Mouse (Mus musculus): ENCODE measurements at regions not wholly inside any gene's neighbourhood (a gene's known extent, or its start where the extent isn't known, plus 50 kb on each side); places are given as distances from the start of the nearest gene placed in this dataset.

GRCm38 (mm10) chr12:13145186-13146115 is 103.6 kb downstream of the Ddx1 start:
- Histone ChIP-seq H3K36me3 (ENCODE audit: control insufficient read depth, insufficient read depth, low read length) (no peaks in the 10 kb centered on the region), H3K4me1 (ENCODE audit: control insufficient read depth, insufficient read depth, low read length) (no peaks in the 10 kb centered on the region), H3K4me3 (ENCODE audit: control insufficient read depth, low read depth, low read length) (no peak overlapping the region), H3K27me3 (ENCODE audit: control insufficient read depth, insufficient read depth, low read length) (no peaks in the 10 kb centered on the region), H3K27ac (ENCODE audit: control insufficient read depth, insufficient read depth, low read depth, low read length) (no peak overlapping the region)
- TF ChIP-seq POLR2A (IDR thresholded peaks at IDR 0.05; ENCODE audit: control insufficient read depth, low read depth, low read length) (no peak), CTCF (IDR thresholded peaks at IDR 0.05; ENCODE audit: control insufficient read depth, insufficient read depth, insufficient replicate concordance, low read depth, low read length) (no peak)

DNA sequence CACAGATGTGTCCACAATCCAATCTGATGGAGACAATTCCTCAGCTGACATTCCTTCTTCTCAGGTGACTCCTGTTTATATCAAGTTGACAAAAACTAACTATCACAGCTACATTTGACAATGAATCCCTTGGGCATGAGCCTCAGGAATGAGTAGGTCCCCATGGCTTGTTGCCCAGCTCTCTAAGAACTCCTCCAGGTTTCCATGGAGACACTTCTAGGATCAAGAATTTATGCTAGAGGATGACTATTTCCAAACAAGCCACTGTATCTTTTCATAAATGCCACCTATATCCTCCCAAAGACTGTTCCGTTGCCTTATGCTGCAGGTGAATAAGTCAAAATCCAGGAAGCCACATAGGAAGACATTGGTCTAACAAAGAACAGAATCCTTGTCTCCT is 104.3 kb downstream of the Ddx1 start:
- no peaks in the 10 kb centered on the region for H3K27me3 ChIP-seq (ENCODE audit: control insufficient read depth, insufficient read depth, low read length)
- H3K4me3 ChIP-seq (ENCODE audit: control insufficient read depth, low read depth, low read length), result no peak overlapping the region
- H3K36me3 ChIP-seq (ENCODE audit: control insufficient read depth, insufficient read depth, low read length), result no peaks in the 10 kb centered on the region
- H3K27ac ChIP-seq (ENCODE audit: control insufficient read depth, insufficient read depth, low read depth, low read length), result no peak overlapping the region
- TF ChIP-seq POLR2A (IDR thresholded peaks at IDR 0.05; ENCODE audit: control insufficient read depth, low read depth, low read length) (no peak), CTCF (IDR thresholded peaks at IDR 0.05; ENCODE audit: control insufficient read depth, insufficient read depth, insufficient replicate concordance, low read depth, low read length) (no peak)
- H3K4me1 ChIP-seq (ENCODE audit: control insufficient read depth, insufficient read depth, low read length), result no peaks in the 10 kb centered on the region

DNA sequence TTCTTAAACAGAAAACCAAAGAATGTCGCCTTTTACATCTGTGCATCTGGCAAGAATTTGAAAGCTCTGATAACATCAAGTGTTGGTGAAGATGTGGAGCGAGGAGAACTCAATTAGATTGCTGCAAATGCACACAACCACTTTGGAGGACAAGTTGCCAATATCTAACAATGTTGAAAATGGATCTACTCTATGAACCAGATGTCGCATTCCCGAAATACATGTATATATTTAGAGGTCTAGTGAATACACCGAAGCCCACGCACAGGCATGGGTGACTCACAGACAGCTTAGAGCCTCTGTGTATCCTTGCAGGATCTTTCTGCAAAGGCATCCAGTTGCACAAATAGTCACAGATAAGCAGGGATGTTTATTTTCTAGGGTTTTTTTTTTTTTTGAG is 108.4 kb downstream of the Ddx1 start:
- Histone ChIP-seq H3K4me1 (ENCODE audit: control insufficient read depth, insufficient read depth, low read length) (no peaks in the 10 kb centered on the region), H3K4me3 (ENCODE audit: control insufficient read depth, low read depth, low read length) (no peak overlapping the region), H3K27me3 (ENCODE audit: control insufficient read depth, insufficient read depth, low read length) (no peaks in the 10 kb centered on the region), H3K36me3 (ENCODE audit: control insufficient read depth, insufficient read depth, low read length) (no peaks in the 10 kb centered on the region), H3K27ac (ENCODE audit: control insufficient read depth, insufficient read depth, low read depth, low read length) (no peak overlapping the region)
- TF ChIP-seq CTCF (IDR thresholded peaks at IDR 0.05; ENCODE audit: control insufficient read depth, insufficient read depth, insufficient replicate concordance, low read depth, low read length) (no peak), POLR2A (IDR thresholded peaks at IDR 0.05; ENCODE audit: control insufficient read depth, low read depth, low read length) (no peak)

GRCm38 (mm10) chr12:13139189-13139588 is 109.8 kb downstream of the Ddx1 start:
- no peaks in the 10 kb centered on the region for H3K36me3 ChIP-seq (ENCODE audit: control insufficient read depth, insufficient read depth, low read length)
- H3K27ac ChIP-seq (ENCODE audit: control insufficient read depth, insufficient read depth, low read depth, low read length), result no peak overlapping the region
- H3K4me3 ChIP-seq (ENCODE audit: control insufficient read depth, low read depth, low read length), result no peak overlapping the region
- no peaks in the 10 kb centered on the region for H3K27me3 ChIP-seq (ENCODE audit: control insufficient read depth, insufficient read depth, low read length)
- TF ChIP-seq CTCF (IDR thresholded peaks at IDR 0.05; ENCODE audit: control insufficient read depth, insufficient read depth, insufficient replicate concordance, low read depth, low read length) (no peak), POLR2A (IDR thresholded peaks at IDR 0.05; ENCODE audit: control insufficient read depth, low read depth, low read length) (no peak)
- no peaks in the 10 kb centered on the region for H3K4me1 ChIP-seq (ENCODE audit: control insufficient read depth, insufficient read depth, low read length)

DNA sequence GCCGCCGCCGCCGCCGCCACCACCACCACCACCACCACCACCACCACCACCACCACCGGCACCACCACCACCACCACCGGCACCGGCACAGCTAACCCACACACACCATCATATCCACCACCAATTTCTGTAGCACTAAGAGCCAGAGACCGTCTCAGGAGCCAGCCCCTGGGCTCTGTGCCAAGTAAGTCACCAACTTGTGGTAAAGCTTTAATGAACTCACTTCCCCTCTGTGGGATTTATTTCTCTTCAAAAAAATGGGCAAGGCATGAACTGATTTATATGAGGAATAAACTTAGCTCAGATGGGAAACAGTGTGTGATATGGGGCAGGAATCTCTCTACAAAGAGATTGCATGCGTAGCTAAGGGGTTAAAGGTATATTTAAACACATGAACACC is 114.8 kb downstream of the Ddx1 start:
- Histone ChIP-seq H3K27me3 (ENCODE audit: control insufficient read depth, insufficient read depth, low read length) (no peaks in the 10 kb centered on the region), H3K27ac (ENCODE audit: control insufficient read depth, insufficient read depth, low read depth, low read length) (no peak overlapping the region), H3K4me1 (ENCODE audit: control insufficient read depth, insufficient read depth, low read length) (no peaks in the 10 kb centered on the region), H3K4me3 (ENCODE audit: control insufficient read depth, low read depth, low read length) (no peak overlapping the region), H3K36me3 (ENCODE audit: control insufficient read depth, insufficient read depth, low read length) (no peaks in the 10 kb centered on the region)
- TF ChIP-seq CTCF (IDR thresholded peaks at IDR 0.05; ENCODE audit: control insufficient read depth, insufficient read depth, insufficient replicate concordance, low read depth, low read length) (no peak), POLR2A (IDR thresholded peaks at IDR 0.05; ENCODE audit: control insufficient read depth, low read depth, low read length) (no peak)

- TF ChIP-seq CTCF (IDR thresholded peaks at IDR 0.05; ENCODE audit: control insufficient read depth, insufficient read depth, insufficient replicate concordance, low read depth, low read length) (no peak), POLR2A (IDR thresholded peaks at IDR 0.05; ENCODE audit: control insufficient read depth, low read depth, low read length) (no peak)
- Histone ChIP-seq H3K36me3 (ENCODE audit: control insufficient read depth, insufficient read depth, low read length) (no peaks in the 10 kb centered on the region), H3K27ac (ENCODE audit: control insufficient read depth, insufficient read depth, low read depth, low read length) (no peak overlapping the region), H3K27me3 (ENCODE audit: control insufficient read depth, insufficient read depth, low read length) (no peaks in the 10 kb centered on the region), H3K4me1 (ENCODE audit: control insufficient read depth, insufficient read depth, low read length) (0 out of 2 replicates have a peak, but pooled peaks cover 2% of the 10 kb centered on the region), H3K4me3 (ENCODE audit: control insufficient read depth, low read depth, low read length) (no peak overlapping the region)
These were observed 119.3 kb downstream of the Ddx1 start for GRCm38 (mm10) chr12:13129677-13130082.

DNA sequence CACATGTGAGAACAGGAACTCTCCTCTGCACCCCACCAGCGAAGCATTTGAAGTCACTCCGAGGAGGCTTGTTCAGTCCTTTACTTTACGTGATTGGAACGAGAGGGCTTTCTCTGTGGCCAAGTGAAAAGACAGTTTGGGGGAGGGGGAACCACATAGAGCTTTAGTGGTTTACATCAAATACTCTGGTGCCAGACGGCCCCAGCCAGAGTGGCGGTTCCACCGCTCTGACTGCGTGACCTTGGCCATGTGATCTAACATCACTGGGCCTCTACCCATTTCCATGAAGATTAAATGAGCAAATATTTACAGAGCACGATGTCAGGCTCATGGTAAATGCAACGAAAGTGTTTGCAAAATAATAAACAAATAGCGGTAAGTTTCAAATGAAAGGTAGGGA is 121.6 kb downstream of the Ddx1 start:
- H3K27ac ChIP-seq (ENCODE audit: control insufficient read depth, insufficient read depth, low read depth, low read length), result no peak overlapping the region
- H3K36me3 ChIP-seq (ENCODE audit: control insufficient read depth, insufficient read depth, low read length), result no peaks in the 10 kb centered on the region
- no peaks in the 10 kb centered on the region for H3K27me3 ChIP-seq (ENCODE audit: control insufficient read depth, insufficient read depth, low read length)
- no peak overlapping the region for H3K4me3 ChIP-seq (ENCODE audit: control insufficient read depth, low read depth, low read length)
- 0 out of 2 replicates have a peak, but pooled peaks cover 2% of the 10 kb centered on the region for H3K4me1 ChIP-seq (ENCODE audit: control insufficient read depth, insufficient read depth, low read length)
- TF ChIP-seq CTCF (IDR thresholded peaks at IDR 0.05; ENCODE audit: control insufficient read depth, insufficient read depth, insufficient replicate concordance, low read depth, low read length) (no peak), POLR2A (IDR thresholded peaks at IDR 0.05; ENCODE audit: control insufficient read depth, low read depth, low read length) (no peak)

Data from testis, adult 2 months (tissue).